Mouse (Mus musculus) urinary bladder, postnatal 36 days (tissue): ENCODE measurements around the gene Cd84.
"Not testable (repeated sequence)": the region's sequence is repeated elsewhere in the genome, so short reads cannot be mapped to it uniquely, and the experiment has no call there.

Source experiments
- DNase-seq, 2 experiments: peaks; one replicate each; pipeline ENCODE4 v3.0.0; 2022; ENCODE audit warnings: low spot score in 2 of 2, mixed read lengths in 1 of 2

Gene Cd84

GRCm38 (mm10) chr1:171839488-171839887 is at the start of gene Cd84:
Gene Cd84, plus strand, starts transcription at chr1:171839697.
- DNase-seq, result no peak

- no peak for DNase-seq
Observed at GRCm38 (mm10) chr1:171791491-171791890, 48.0 kb upstream of the Cd84 start.

- no peak for DNase-seq
Observed at GRCm38 (mm10) chr1:171796185-171796584, 43.3 kb upstream of the Cd84 start.

GRCm38 (mm10) chr1:171797840-171798239 is 41.7 kb upstream of the Cd84 start:
- no peak for DNase-seq

- DNase-seq, result no peak
Observed at GRCm38 (mm10) chr1:171799648-171800047, 39.8 kb upstream of the Cd84 start.

GRCm38 (mm10) chr1:171811048-171811447 is 28.4 kb upstream of the Cd84 start:
- DNase-seq, result not testable (repeated sequence)

GRCm38 (mm10) chr1:171815545-171816439 is 23.7 kb upstream of the Cd84 start:
- peak in 1 of 2 experiments; percentile 4 for DNase-seq

GRCm38 (mm10) chr1:171816991-171817390 is 22.5 kb upstream of the Cd84 start:
- no peak for DNase-seq

- DNase-seq, result no peak
Observed at GRCm38 (mm10) chr1:171821331-171821730, 18.2 kb upstream of the Cd84 start.

GRCm38 (mm10) chr1:171825462-171825861 is 14.0 kb upstream of the Cd84 start:
- no peak for DNase-seq

- no peak for DNase-seq
Observed at GRCm38 (mm10) chr1:171826164-171826563, 13.3 kb upstream of the Cd84 start.

GRCm38 (mm10) chr1:171827674-171828073 is 11.8 kb upstream of the Cd84 start:
- no peak for DNase-seq

GRCm38 (mm10) chr1:171840450-171841023 is 1.0 kb downstream of the Cd84 start:
- DNase-seq, result no peak

GRCm38 (mm10) chr1:171845035-171845754 is 5.7 kb downstream of the Cd84 start:
- no peak for DNase-seq

GRCm38 (mm10) chr1:171848201-171848600 is 8.7 kb downstream of the Cd84 start:
- DNase-seq, result no peak

GRCm38 (mm10) chr1:171848757-171849156 is 9.3 kb downstream of the Cd84 start:
- no peak for DNase-seq

- peak in 1 of 2 experiments; percentile 4 for DNase-seq
Observed at GRCm38 (mm10) chr1:171849454-171849853, 10.0 kb downstream of the Cd84 start.

GRCm38 (mm10) chr1:171865467-171865866 is 26.0 kb downstream of the Cd84 start:
- no peak for DNase-seq

- no peak for DNase-seq
Observed at GRCm38 (mm10) chr1:171886989-171887388, 47.5 kb downstream of the Cd84 start.

GRCm38 (mm10) chr1:171895364-171895763 is 55.9 kb downstream of the Cd84 start, which contains the start of gene Gm10521:
Gene Gm10521, plus strand, starts transcription at chr1:171895664.
- not testable (repeated sequence) for DNase-seq

- DNase-seq, result no peak
Observed at GRCm38 (mm10) chr1:171904011-171904410, 64.5 kb downstream of the Cd84 start.
